8 mouse cellular contexts compared by ENCODE assay signal in genomic region chr19:7160151-7160906, GRCm38 (mm10). TPM values are rescaled to one million over a fixed set of nuclear protein-coding genes. Genes with fewer than 3 reads are reported as not detected.
A peak's percentile ranks its signal among the peaks of the same experiment; 100 is the strongest.
DNase-seq lines count a peak whose midpoint lies in the region; ATAC-seq and TF ChIP-seq lines count a peak whose summit lies in the region.

No protein-coding gene starts in this region.

- no peak for TF ChIP-seq POLR2A in MEL (IDR thresholded peaks at IDR 0.05; ENCODE audit: control insufficient read depth in 1 of 2, insufficient read depth in 1 of 2, low read depth in 1 of 2, low read length in 2 of 2, poor library complexity in 1 of 2)

- TF ChIP-seq EP300 in MEL (IDR thresholded peaks at IDR 0.05; ENCODE audit: low read depth in 1 of 2, low read length in 2 of 2) = no peak

- H3K27me3 ChIP-seq in heart, embryonic 11.5 days (ENCODE audit: control insufficient read depth, insufficient read depth, low read length) = peaks cover 52% of the 10 kb centered on the region
- H3K27me3 ChIP-seq in MEL (ENCODE audit: control insufficient read depth in 1 of 2, insufficient read depth in 2 of 2, low read length in 2 of 2) = no peaks in the 10 kb centered on the region
- peaks cover 100% of the 10 kb centered on the region for H3K27me3 ChIP-seq in forebrain, embryonic 10.5 days (ENCODE audit: poor library complexity, severe bottlenecking)
- H3K27me3 ChIP-seq in kidney, embryonic 15.5 days = peaks cover 84% of the 10 kb centered on the region

- H3K27ac ChIP-seq in heart, embryonic 11.5 days (ENCODE audit: low read depth, low read length) = no peak overlapping the region
- no peak overlapping the region for H3K27ac ChIP-seq in MEL (ENCODE audit: control insufficient read depth, low read depth, low read length)
- H3K27ac ChIP-seq in forebrain, embryonic 10.5 days = peak overlapping the region; percentile 82
- no peak overlapping the region for H3K27ac ChIP-seq in kidney, embryonic 15.5 days

- peak; percentile 36; the same call in 1 of the 2 replicates for ATAC-seq in heart, embryonic 11.5 days (replicated peaks; ENCODE audit: insufficient number of reproducible peaks, low FRiP score, low TSS enrichment)
- ATAC-seq in kidney, embryonic 15.5 days (replicated peaks; ENCODE audit: low FRiP score) = no peak
- peak; percentile 51; the same call in 1 of the 2 replicates for ATAC-seq in megakaryocyte progenitor cell, adult 5-6 weeks (replicated peaks; ENCODE audit: poor library complexity)

- WGBS in heart, embryonic 11.5 days (ENCODE audit: insufficient replicate concordance) = 4% methylated on average over 14 of the region's 14 CpGs
- 4% methylated on average over 14 of the region's 14 CpGs for WGBS in forebrain, embryonic 10.5 days
- 8% methylated on average over 14 of the region's 14 CpGs for WGBS in kidney, embryonic 15.5 days

- peak in 2 of 3 experiments; percentile 36 to 40; a peak in 4 of 6 replicates for TF ChIP-seq CTCF in MEL (IDR thresholded peaks at IDR 0.05 in 2 of 3, conservative IDR thresholded peaks at IDR 0.05 in 1 of 3; ENCODE audit: control insufficient read depth in 1 of 3, insufficient read depth in 1 of 3, low read depth in 2 of 3, low read length in 3 of 3, poor library complexity in 1 of 3, severe bottlenecking in 1 of 3)

- H3K4me1 ChIP-seq in heart, embryonic 11.5 days (ENCODE audit: control insufficient read depth, insufficient read depth, low read length) = peaks cover 29% of the 10 kb centered on the region
- H3K4me1 ChIP-seq in MEL (ENCODE audit: control insufficient read depth in 1 of 2, insufficient read depth in 2 of 2, low read length in 2 of 2) = no peaks in the 10 kb centered on the region
- peaks cover 84% of the 10 kb centered on the region for H3K4me1 ChIP-seq in forebrain, embryonic 10.5 days
- peaks cover 57% of the 10 kb centered on the region for H3K4me1 ChIP-seq in kidney, embryonic 15.5 days

- H3K36me3 ChIP-seq in heart, embryonic 11.5 days (ENCODE audit: control insufficient read depth, insufficient read depth, low read length) = no peaks in the 10 kb centered on the region
- H3K36me3 ChIP-seq in MEL (ENCODE audit: control insufficient read depth in 1 of 2, insufficient read depth in 2 of 2, low read length in 2 of 2) = no peaks in the 10 kb centered on the region
- no peaks in the 10 kb centered on the region for H3K36me3 ChIP-seq in forebrain, embryonic 10.5 days (replicated peaks)
- no peaks in the 10 kb centered on the region for H3K36me3 ChIP-seq in kidney, embryonic 15.5 days

- TF ChIP-seq RAD21 in MEL (IDR thresholded peaks at IDR 0.05; ENCODE audit: low read depth, low read length) = peak; percentile 45

- DNase-seq in heart, postnatal 14 days = no peak
- no peak for DNase-seq in MEL (ENCODE audit: low read depth, low spot score)
- peak; percentile 68 for DNase-seq in forebrain, embryonic 10.5 days (ENCODE audit: extremely low spot score, low spot score)
- DNase-seq in thymus, postnatal 14 days = peak; percentile 67
- DNase-seq in frontal cortex, postnatal 25 days (ENCODE audit: low spot score in 2 of 2) = no peak

- H3K9me3 ChIP-seq in heart, embryonic 11.5 days (replicated peaks; ENCODE audit: control insufficient read depth, low read length) = no peaks in the 10 kb centered on the region
- H3K9me3 ChIP-seq in MEL (replicated peaks; ENCODE audit: insufficient read depth, low read length) = no peaks in the 10 kb centered on the region
- no peaks in the 10 kb centered on the region for H3K9me3 ChIP-seq in forebrain, embryonic 10.5 days
- H3K9me3 ChIP-seq in kidney, embryonic 15.5 days (replicated peaks) = no peaks in the 10 kb centered on the region

- H3K9ac ChIP-seq in heart, embryonic 11.5 days (ENCODE audit: low read depth, low read length) = peak overlapping the region; percentile 59; the same call in 1 of the 2 replicates
- no peak overlapping the region for H3K9ac ChIP-seq in MEL (ENCODE audit: control insufficient read depth, low read depth, low read length, poor library complexity, severe bottlenecking)
- H3K9ac ChIP-seq in kidney, embryonic 15.5 days = no peak overlapping the region; the same call in 1 of the 2 replicates

- H3K4me3 ChIP-seq in heart, embryonic 11.5 days (ENCODE audit: low read depth, low read length) = no peak overlapping the region
- H3K4me3 ChIP-seq in MEL (ENCODE audit: control insufficient read depth in 1 of 2, insufficient read depth in 1 of 2, low read depth in 2 of 2, low read length in 2 of 2) = no peak overlapping the region
- H3K4me3 ChIP-seq in forebrain, embryonic 10.5 days = peak overlapping the region; percentile 34
- no peak overlapping the region for H3K4me3 ChIP-seq in kidney, embryonic 15.5 days (replicated peaks)

- no peaks in the 10 kb centered on the region for H3K79me2 ChIP-seq in MEL (ENCODE audit: control insufficient read depth, insufficient read depth, low read length, poor library complexity)

- peak overlapping the region; percentile 48 for H3K4me2 ChIP-seq in heart, embryonic 11.5 days
- peak overlapping the region; percentile 29; the same call in 1 of the 2 replicates for H3K4me2 ChIP-seq in kidney, embryonic 15.5 days

- intact Hi-C loops in heart, postnatal 14 days (cut with DNase I) = loop anchor here (1.0 kb wide), 1 partner anchor 92 kb away; no protein-coding TSS in a partner anchor

TF ChIP-seq in MEL, 35 proteins besides CTCF, POLR2A, EP300 and RAD21:
- TF ChIP-seq ETS1 (IDR thresholded peaks at IDR 0.05; ENCODE audit: low read depth, low read length) (no peak), SMC3 (IDR thresholded peaks at IDR 0.05; ENCODE audit: low read depth, low read length) (peak; percentile 22)

RNA-seq across cellular contexts. Expression of gene Otub1, which starts 45.8 kb away (rescaled TPM):
- 172 and 186 TPM in 2 replicates for polyA plus RNA-seq in heart, embryonic 11.5 days (2014; fragmentation: Nextera tagmentation; extraction: Ambion mirVana)
- 10 to 100 TPM; 77.4 to 79.9 TPM for total RNA-seq in heart, postnatal 14 days (2021)
- total RNA-seq in MEL (2012; rRNA removed) = 103 and 106 TPM in 2 replicates
- 100 to 1,000 TPM; 194 to 285 TPM for polyA plus RNA-seq in MEL (2012; ENCODE audit: insufficient read depth in 1 of 2, insufficient read length in 2 of 2, low read depth in 1 of 2, low replicate concordance in 2 of 2, missing spikeins in 1 of 2)
- polyA plus RNA-seq in forebrain, embryonic 10.5 days (2016; fragmentation: Nextera tagmentation; extraction: Ambion mirVana) = 275 and 280 TPM in 2 replicates
- 206 and 224 TPM in 2 replicates for polyA plus RNA-seq in kidney, embryonic 15.5 days (2015; fragmentation: Nextera tagmentation; extraction: Ambion mirVana)
- total RNA-seq in megakaryocyte progenitor cell, adult 5-6 weeks (2015) = 33.1 and 34.0 TPM in 2 replicates
- 60.8 and 69.5 TPM in 2 replicates for total RNA-seq in megakaryocyte progenitor cell, adult 5-6 weeks (2017)

RNA-seq across cellular contexts. Expression of gene Flrt1, which starts 54.8 kb away (rescaled TPM):
- 0.79 and 0.97 TPM in 2 replicates for polyA plus RNA-seq in heart, embryonic 11.5 days (2014; fragmentation: Nextera tagmentation; extraction: Ambion mirVana)
- total RNA-seq in heart, postnatal 14 days (2021) = 1 to 10 TPM in 1 of 2 experiments, under 1 TPM in 1; 0.98 to 1.0 TPM
- total RNA-seq in MEL (2012; rRNA removed) = 0.03 TPM in 1 of 2 replicates, not detected in the other
- polyA plus RNA-seq in MEL (2012; ENCODE audit: insufficient read depth in 1 of 2, insufficient read length in 2 of 2, low read depth in 1 of 2, low replicate concordance in 2 of 2, missing spikeins in 1 of 2) = not detected
- polyA plus RNA-seq in forebrain, embryonic 10.5 days (2016; fragmentation: Nextera tagmentation; extraction: Ambion mirVana) = 4.0 and 4.8 TPM in 2 replicates
- polyA plus RNA-seq in kidney, embryonic 15.5 days (2015; fragmentation: Nextera tagmentation; extraction: Ambion mirVana) = 4.4 and 5.0 TPM in 2 replicates
- total RNA-seq in megakaryocyte progenitor cell, adult 5-6 weeks (2015) = not detected in 2 replicates
- not detected in 2 replicates for total RNA-seq in megakaryocyte progenitor cell, adult 5-6 weeks (2017)

RNA-seq across cellular contexts. Expression of gene Cox8a, which starts 57.1 kb away (rescaled TPM):
- polyA plus RNA-seq in heart, embryonic 11.5 days (2014; fragmentation: Nextera tagmentation; extraction: Ambion mirVana) = 1,752 and 1,771 TPM in 2 replicates
- 100 to 1,000 TPM; 545 to 557 TPM for total RNA-seq in heart, postnatal 14 days (2021)
- total RNA-seq in MEL (2012; rRNA removed) = 736 and 745 TPM in 2 replicates
- 1,000 to 10,000 TPM in 1 of 2 experiments, not detected in 1; 1,213 TPM for polyA plus RNA-seq in MEL (2012; ENCODE audit: insufficient read depth in 1 of 2, insufficient read length in 2 of 2, low read depth in 1 of 2, low replicate concordance in 2 of 2, missing spikeins in 1 of 2)
- 862 and 888 TPM in 2 replicates for polyA plus RNA-seq in forebrain, embryonic 10.5 days (2016; fragmentation: Nextera tagmentation; extraction: Ambion mirVana)
- 1,089 and 1,191 TPM in 2 replicates for polyA plus RNA-seq in kidney, embryonic 15.5 days (2015; fragmentation: Nextera tagmentation; extraction: Ambion mirVana)
- total RNA-seq in megakaryocyte progenitor cell, adult 5-6 weeks (2015) = 599 and 622 TPM in 2 replicates
- total RNA-seq in megakaryocyte progenitor cell, adult 5-6 weeks (2017) = 549 and 714 TPM in 2 replicates

Comparison
In these comparisons a context has a peak if more than half of its experiments do, and no peak if none do; other contexts are left out.
1. DNase-seq: peak in forebrain, embryonic 10.5 days (single experiment) and thymus, postnatal 14 days (single experiment); none in heart, postnatal 14 days (0 of 2), MEL (single experiment) and frontal cortex, postnatal 25 days (0 of 2).